Mouse (Mus musculus) CD4-positive, CD25-positive, alpha-beta regulatory T cell, adult 9 weeks (primary cell): ENCODE measurements around the gene Gm8180. TPM values are rescaled to one million over a fixed set of nuclear protein-coding genes. Genes with fewer than 3 reads are reported as not detected.

Experiments used
- polyA plus RNA-seq: library from polyadenylated mRNA; unstranded; fragments of 100-300 nt; shearing (Covaris generic); gene quantifications from one replicate; pipeline ENCODE4 v1.2.1, GENCODE M21; 2017

Gene Gm8180
- not detected for polyA plus RNA-seq

DNA sequence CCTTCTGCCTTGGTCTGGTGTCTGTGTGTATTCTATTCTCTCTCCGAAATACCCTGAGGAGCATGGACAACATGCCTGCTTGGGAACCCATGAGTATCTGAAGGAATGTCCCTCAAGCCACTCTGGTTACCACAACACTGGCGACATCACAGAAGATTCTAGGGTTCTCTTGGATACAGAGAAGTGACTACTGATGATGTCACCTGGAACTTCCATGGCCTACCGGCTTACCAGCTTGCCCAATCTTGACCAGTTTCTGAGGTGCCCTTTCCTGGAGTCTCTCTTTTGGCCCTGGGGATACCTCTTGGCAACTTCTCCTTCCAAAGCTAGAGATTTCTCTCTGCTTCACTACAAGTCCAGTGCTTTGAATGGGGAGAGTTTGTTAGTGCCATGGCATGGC is at the start of gene Gm8180:
Gene Gm8180, minus strand, starts transcription at position 101 of the 400 bp plus-strand sequence.

DNA sequence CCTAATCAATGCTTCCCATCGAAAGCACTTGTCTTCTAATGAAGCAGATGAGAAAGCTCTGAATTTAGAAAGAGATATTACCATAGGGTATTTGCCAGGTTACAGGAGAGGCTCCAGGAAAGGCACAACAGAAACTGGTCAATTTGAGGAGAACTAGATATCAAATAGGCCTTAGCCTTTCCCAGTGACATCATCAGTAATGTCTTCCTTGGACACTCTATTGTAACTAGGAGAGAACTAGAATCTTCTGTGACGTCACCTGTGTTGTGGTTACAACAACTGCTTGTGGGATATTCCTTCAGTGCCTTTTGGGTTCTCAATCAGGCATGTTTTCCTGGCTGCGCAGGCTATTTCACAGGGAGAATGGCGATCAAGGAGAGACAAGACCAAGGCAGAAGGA is 37.0 kb downstream of the Gm8180 start, which contains the start of gene Gm6526:
Gene Gm6526, plus strand, starts transcription at position 301 of the 400 bp plus-strand sequence.

Other genes with a start within 250 kb of the Gm8180 start
- not detected for gene Gm5799, start 241.2 kb downstream of the Gm8180 start, polyA plus RNA-seq
- not detected for gene Gm17654, start 205.6 kb downstream of the Gm8180 start, polyA plus RNA-seq
- not detected for gene Gm10375, start 176.7 kb downstream of the Gm8180 start, polyA plus RNA-seq
- gene Gm8165, start 107.5 kb downstream of the Gm8180 start, polyA plus RNA-seq = not detected
- 1.1 TPM for gene Gm7324, start 86.9 kb downstream of the Gm8180 start, polyA plus RNA-seq
- gene Gm16506, start 57.3 kb downstream of the Gm8180 start, polyA plus RNA-seq = not detected
- not detected for gene Gm6526, start 36.9 kb downstream of the Gm8180 start, polyA plus RNA-seq
- not detected for gene Ear1, start 90.8 kb upstream of the Gm8180 start, polyA plus RNA-seq
- gene Ear10, start 138.8 kb upstream of the Gm8180 start, polyA plus RNA-seq = not detected
- 0.12 TPM for gene Gm8113, start 140.6 kb upstream of the Gm8180 start, polyA plus RNA-seq
- gene Ang5, start 172.3 kb upstream of the Gm8180 start, polyA plus RNA-seq = not detected
- not detected for gene Ang6, start 217.5 kb upstream of the Gm8180 start, polyA plus RNA-seq